Mouse (Mus musculus) MEL-GATA-1-ER (cell line): ENCODE data around the gene Fam168a.
A peak's percentile ranks its signal among the peaks of the same experiment; 100 is the strongest.

Experiments used
- DNase-seq: peaks from one replicate; pipeline ENCODE4 v3.0.0-alpha.2; 2012; ENCODE audit warnings: low read depth; ENCODE audit errors: extremely low read depth

Fam168a gene

GRCm38 (mm10) chr7:100706143-100706841, at the start of gene Fam168a:
Fam168a (plus strand) TSS chr7:100706635.
- peak; percentile 97 for DNase-seq

- DNase-seq: no peak
These were observed 49.7 kb upstream of the Fam168a start for GRCm38 (mm10) chr7:100656739-100657138.

GRCm38 (mm10) chr7:100658093-100658578, 48.3 kb upstream of the Fam168a start:
- DNase-seq: no peak

- DNase-seq: no peak
These were observed 45.2 kb upstream of the Fam168a start for GRCm38 (mm10) chr7:100661264-100661663.

GRCm38 (mm10) chr7:100662231-100662630, 44.2 kb upstream of the Fam168a start, which contains the start of gene Plekhb1:
Plekhb1 (minus strand) TSS chr7:100662414.
- no peak for DNase-seq

GRCm38 (mm10) chr7:100663190-100663589, 43.2 kb upstream of the Fam168a start:
- DNase-seq: peak; percentile 75

GRCm38 (mm10) chr7:100663729-100664304, 42.6 kb upstream of the Fam168a start:
- DNase-seq: no peak

GRCm38 (mm10) chr7:100670646-100671045, 35.8 kb upstream of the Fam168a start:
- DNase-seq: no peak

- DNase-seq: no peak
These were observed 33.0 kb upstream of the Fam168a start for GRCm38 (mm10) chr7:100673452-100673851.

- DNase-seq: no peak
These were observed 31.5 kb upstream of the Fam168a start for GRCm38 (mm10) chr7:100674941-100675340.

- DNase-seq: no peak
These were observed 28.4 kb upstream of the Fam168a start for GRCm38 (mm10) chr7:100678052-100678451.

GRCm38 (mm10) chr7:100678948-100679880, 27.2 kb upstream of the Fam168a start:
- no peak for DNase-seq

GRCm38 (mm10) chr7:100681132-100681531, 25.3 kb upstream of the Fam168a start:
- peak; percentile 44 for DNase-seq

GRCm38 (mm10) chr7:100683241-100683640, 23.2 kb upstream of the Fam168a start:
- DNase-seq: no peak

- DNase-seq: no peak
These were observed 22.4 kb upstream of the Fam168a start for GRCm38 (mm10) chr7:100684081-100684480.

GRCm38 (mm10) chr7:100684538-100684937, 21.9 kb upstream of the Fam168a start:
- DNase-seq: peak; percentile 79

GRCm38 (mm10) chr7:100685061-100686030, 21.1 kb upstream of the Fam168a start:
- DNase-seq: peak; percentile 59

GRCm38 (mm10) chr7:100688471-100688870, 18.0 kb upstream of the Fam168a start:
- no peak for DNase-seq

- no peak for DNase-seq
These were observed 13.2 kb upstream of the Fam168a start for GRCm38 (mm10) chr7:100693199-100693598.
